Mouse (Mus musculus) intestine, postnatal 0 days (tissue): ENCODE results near the gene Umodl1. TPM values are rescaled to one million over a fixed set of nuclear protein-coding genes. Genes with fewer than 3 reads are reported as not detected.

Source experiments
- ATAC-seq: fragments of 200-750 bp; cut with Nextera tagmentation; 2 replicates; pipeline ENCODE4 v1.8.0; 2017; ENCODE audit warnings: mild to moderate bottlenecking, moderate TSS enrichment, moderate library complexity
- H3K27ac ChIP-seq: fragments of 300-500 bp; sonication (generic); 2 replicates; pipeline ENCODE4 v1.5.1; 2014; ENCODE audit warnings: mild to moderate bottlenecking, low read depth, low read length, moderate library complexity
- H3K27me3 ChIP-seq: fragments of 300-500 bp; sonication (generic); replicated peaks from 2 replicates; pipeline ENCODE4 v1.6.1; 2014; ENCODE audit warnings: low read length, mixed read lengths; ENCODE audit not compliant: control insufficient read depth, insufficient read depth
- H3K36me3 ChIP-seq: fragments of 300-500 bp; sonication (generic); 2 replicates; pipeline ENCODE4 v1.6.1; 2014; ENCODE audit warnings: mild to moderate bottlenecking, moderate library complexity; ENCODE audit not compliant: control insufficient read depth, insufficient read depth
- H3K4me1 ChIP-seq: fragments of 300-500 bp; sonication (generic); replicated peaks from 2 replicates; pipeline ENCODE4 v1.6.1; 2014; ENCODE audit warnings: antibody characterized with exemption, low read length, mixed read lengths; ENCODE audit not compliant: control insufficient read depth, insufficient read depth
- H3K4me2 ChIP-seq: fragments of 300-500 bp; sonication (generic); replicated peaks from 2 replicates; pipeline ENCODE4 v1.6.1; 2014; ENCODE audit warnings: low read depth, mild to moderate bottlenecking, moderate library complexity
- H3K4me3 ChIP-seq: fragments of 300-500 bp; sonication (generic); 2 replicates; pipeline ENCODE4 v1.5.1; 2014; ENCODE audit warnings: low read depth, low read length
- H3K9ac ChIP-seq: fragments of 300-500 bp; sonication (generic); 2 replicates; pipeline ENCODE4 v1.6.1; 2014; ENCODE audit warnings: mild to moderate bottlenecking, low read depth, low read length
- H3K9me3 ChIP-seq: fragments of 300-500 bp; sonication (generic); 2 replicates; pipeline ENCODE4 v1.6.1; 2016; ENCODE audit warnings: mixed run types; ENCODE audit not compliant: control insufficient read depth
- CTCF ChIP-seq: sonication (generic); IDR thresholded peaks from 2 replicates; pipeline ENCODE4 v1.5.1; 2016; ENCODE audit warnings: low read depth, mild to moderate bottlenecking, control low read depth, antibody characterized with exemption, moderate library complexity
- WGBS: fragments of 180-500 bp; shearing (Covaris S2); extraction: QIAGEN DNeasy Blood & Tissue Kit; methylation state at CpG from one replicate; pipeline ENCODE4 v1.1.7; 2014; 5-methylcytosine and 5-hydroxymethylcytosine counted together
- polyA plus RNA-seq: library from polyadenylated mRNA; unstranded; fragments of >200 nt; fragmentation: Nextera tagmentation; extraction: Ambion mirVana; gene quantifications from 2 replicates; pipeline ENCODE4 v1.2.1, GENCODE M21; 2015

Gene Umodl1
- polyA plus RNA-seq, 1 experiment from 2014 or later, result 0.04 TPM

- Histone ChIP-seq H3K27ac (no peak overlapping the region), H3K4me2 (no peak overlapping the region), H3K9me3 (no peaks in the 10 kb centered on the region), H3K4me3 (no peak overlapping the region), H3K27me3 (no peaks in the 10 kb centered on the region), H3K4me1 (no peaks in the 10 kb centered on the region), H3K9ac (no peak overlapping the region), H3K36me3 (no peaks in the 10 kb centered on the region)
- TF ChIP-seq CTCF, result no peak
- ATAC-seq, result no peak
- WGBS, result 84% methylated on average over 4 of the region's 4 CpGs
These were observed 75.0 kb downstream of the Umodl1 start for GRCm38 (mm10) chr17:31029407-31029806.

DNA sequence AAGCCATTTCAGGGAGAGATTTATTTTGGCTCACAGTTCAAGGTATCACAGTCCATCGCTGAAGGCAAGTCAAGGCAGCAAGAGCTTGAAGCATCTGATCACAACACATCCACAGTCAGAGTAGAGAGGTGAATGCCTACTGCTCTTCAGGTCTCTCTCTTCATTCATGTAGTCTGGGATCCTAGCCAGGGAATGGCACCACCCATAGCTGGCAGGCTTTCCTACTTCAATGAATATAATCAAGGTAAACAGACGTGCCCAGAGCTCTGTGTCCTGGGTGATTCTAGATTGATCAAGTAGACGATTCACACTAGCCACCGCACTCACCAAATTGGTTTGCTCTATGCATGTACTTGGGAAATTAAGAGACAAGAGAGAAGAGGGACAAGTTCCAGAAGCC, 77.9 kb downstream of the Umodl1 start:
- no peak for ATAC-seq
- Histone ChIP-seq H3K9me3 (no peaks in the 10 kb centered on the region), H3K27me3 (no peaks in the 10 kb centered on the region), H3K4me3 (no peak overlapping the region), H3K27ac (no peak overlapping the region), H3K4me1 (no peaks in the 10 kb centered on the region), H3K4me2 (no peak overlapping the region), H3K36me3 (no peaks in the 10 kb centered on the region), H3K9ac (no peak overlapping the region)
- WGBS, result 86% methylated on average over 4 of the region's 4 CpGs
- no peak for TF ChIP-seq CTCF

- H3K27me3 ChIP-seq, result no peaks in the 10 kb centered on the region
- no peak overlapping the region for H3K4me3 ChIP-seq
- no peak for ATAC-seq
- H3K4me1 ChIP-seq, result no peaks in the 10 kb centered on the region
- H3K9ac ChIP-seq, result no peak overlapping the region
- no peak overlapping the region for H3K27ac ChIP-seq
- no peak for TF ChIP-seq CTCF
- H3K4me2 ChIP-seq, result no peak overlapping the region
- no peaks in the 10 kb centered on the region for H3K9me3 ChIP-seq
- whole genome bisulfite sequencing, result 63% methylated on average over 2 of the region's 2 CpGs
- H3K36me3 ChIP-seq, result no peaks in the 10 kb centered on the region
These were observed 78.8 kb downstream of the Umodl1 start for GRCm38 (mm10) chr17:31033251-31033650.

DNA sequence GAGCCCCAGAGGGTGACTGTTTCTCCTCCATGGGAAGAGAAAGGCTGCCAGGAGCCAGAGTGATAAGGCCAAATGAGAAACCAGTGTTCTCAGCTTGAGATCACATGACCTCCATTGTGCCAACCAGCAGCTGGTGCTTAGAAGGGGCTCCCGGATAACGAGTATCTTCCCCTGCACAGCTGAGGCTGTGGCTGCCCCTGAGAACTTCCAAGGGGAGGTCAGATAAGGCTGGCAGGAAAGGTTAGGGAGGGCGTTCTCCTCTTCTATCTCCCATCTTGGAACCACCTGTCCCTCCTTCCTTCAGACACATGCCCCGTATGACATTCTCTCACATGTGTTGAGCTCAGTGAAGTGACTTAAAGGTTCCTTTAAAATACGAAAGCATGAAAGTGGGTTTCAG, 79.7 kb downstream of the Umodl1 start:
- 65% methylated on average over 5 of the region's 5 CpGs for WGBS
- Histone ChIP-seq H3K27ac (no peak overlapping the region), H3K9me3 (no peaks in the 10 kb centered on the region), H3K4me1 (no peaks in the 10 kb centered on the region), H3K9ac (no peak overlapping the region), H3K36me3 (no peaks in the 10 kb centered on the region), H3K4me3 (no peak overlapping the region), H3K4me2 (no peak overlapping the region), H3K27me3 (no peaks in the 10 kb centered on the region)
- TF ChIP-seq CTCF, result no peak
- ATAC-seq, result no peak

GRCm38 (mm10) chr17:31034674-31035356, 80.4 kb downstream of the Umodl1 start:
- no peaks in the 10 kb centered on the region for H3K36me3 ChIP-seq
- WGBS, result 82% methylated on average over 9 of the region's 9 CpGs
- H3K4me2 ChIP-seq, result no peak overlapping the region

GRCm38 (mm10) chr17:31036168-31036876, 81.9 kb downstream of the Umodl1 start:
- WGBS, result 82% methylated on average over 22 of the region's 22 CpGs
- Histone ChIP-seq H3K9me3 (no peaks in the 10 kb centered on the region), H3K4me3 (no peak overlapping the region), H3K9ac (no peak overlapping the region), H3K4me1 (no peaks in the 10 kb centered on the region), H3K36me3 (no peaks in the 10 kb centered on the region), H3K27me3 (no peaks in the 10 kb centered on the region), H3K27ac (no peak overlapping the region), H3K4me2 (no peak overlapping the region)
- TF ChIP-seq CTCF, result no peak
- ATAC-seq, result no peak

More at GRCm38 (mm10) chr17:31034674-31035356, 80.4 kb downstream of the Umodl1 start:
- H3K9me3 ChIP-seq, result no peaks in the 10 kb centered on the region
- no peak for TF ChIP-seq CTCF
- no peaks in the 10 kb centered on the region for H3K4me1 ChIP-seq
- no peak overlapping the region for H3K4me3 ChIP-seq
- H3K27me3 ChIP-seq, result no peaks in the 10 kb centered on the region
- no peak overlapping the region for H3K27ac ChIP-seq
- H3K9ac ChIP-seq, result no peak overlapping the region
- no peak for ATAC-seq
